Mouse (Mus musculus): ENCODE data around the gene Capns1.

DNA sequence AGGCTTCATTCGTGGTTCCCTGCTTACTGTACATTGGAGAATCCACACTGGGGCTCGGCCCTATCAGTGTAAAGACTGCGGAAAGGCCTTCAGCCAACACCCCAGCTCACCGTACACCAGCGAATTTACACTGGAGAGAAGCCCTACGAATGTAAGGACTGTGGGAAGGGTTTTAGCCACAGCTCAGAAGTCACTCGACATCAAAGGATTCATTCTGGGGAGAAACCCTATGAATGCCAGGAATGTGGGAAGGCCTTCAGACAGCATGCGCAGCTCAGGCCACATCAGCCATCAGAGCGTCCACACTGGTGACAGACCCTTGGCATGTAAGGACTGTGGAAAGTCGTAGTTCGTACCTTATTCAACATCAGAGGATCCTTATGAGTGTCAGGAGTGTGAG lies 20.4 kb downstream of the Capns1 start:
- TF ChIP-seq CTCF (IDR thresholded peaks at IDR 0.05; ENCODE audit: low read depth) (no peak), EP300 (IDR thresholded peaks at IDR 0.05; ENCODE audit: low read depth) (no peak)

Data from heart, postnatal 0 days (tissue).